Mouse (Mus musculus) hindbrain, embryonic 14.5 days (tissue): ENCODE data around the gene Opalin. TPM values are rescaled to one million over a fixed set of nuclear protein-coding genes. Genes with fewer than 3 reads are reported as not detected.
A peak's percentile ranks its signal among the peaks of the same experiment; 100 is the strongest.

Experiments used
- ATAC-seq: fragments of 200-750 bp; cut with Nextera tagmentation; 2 replicates; pipeline ENCODE4 v1.8.0; 2017; ENCODE audit warnings: moderate number of reproducible peaks, mild to moderate bottlenecking, moderate TSS enrichment, moderate library complexity; ENCODE audit not compliant: low FRiP score
- DNase-seq: peaks from one replicate; pipeline ENCODE4 v3.0.0-alpha.2; 2015; ENCODE audit warnings: low spot score
- H3K27ac ChIP-seq: fragments of 300-500 bp; sonication (generic); 2 replicates; pipeline ENCODE4 v1.5.1; 2014; ENCODE audit warnings: mild to moderate bottlenecking, moderate library complexity
- H3K27me3 ChIP-seq: fragments of 300-500 bp; sonication (generic); 2 replicates; pipeline ENCODE4 v1.6.1; 2014; ENCODE audit warnings: mild to moderate bottlenecking, low read length, mixed read lengths; ENCODE audit not compliant: control insufficient read depth, insufficient read depth
- H3K36me3 ChIP-seq: fragments of 300-500 bp; sonication (generic); replicated peaks from 2 replicates; pipeline ENCODE4 v1.6.1; 2014; ENCODE audit not compliant: control insufficient read depth, insufficient read depth
- H3K4me1 ChIP-seq: fragments of 300-500 bp; sonication (generic); replicated peaks from 2 replicates; pipeline ENCODE4 v1.6.1; 2014; ENCODE audit warnings: antibody characterized with exemption, low read length, mixed read lengths; ENCODE audit not compliant: control insufficient read depth, insufficient read depth
- H3K4me2 ChIP-seq: fragments of 300-500 bp; sonication (generic); replicated peaks from 2 replicates; pipeline ENCODE4 v1.6.1; 2014; ENCODE audit warnings: mild to moderate bottlenecking, moderate library complexity
- H3K4me3 ChIP-seq: fragments of 300-500 bp; sonication (generic); replicated peaks from 2 replicates; pipeline ENCODE4 v1.5.1; 2014; ENCODE audit warnings: mild to moderate bottlenecking, low read length
- H3K9ac ChIP-seq: fragments of 300-500 bp; sonication (generic); 2 replicates; pipeline ENCODE4 v1.6.1; 2014
- H3K9me3 ChIP-seq: fragments of 300-500 bp; sonication (generic); 2 replicates; pipeline ENCODE4 v1.6.1; 2016; ENCODE audit warnings: low read length; ENCODE audit not compliant: control insufficient read depth
- WGBS: fragments of 180-500 bp; shearing (Covaris S2); extraction: QIAGEN DNeasy Blood & Tissue Kit; methylation state at CpG from one replicate; pipeline ENCODE4 v1.1.7; 2014; 5-methylcytosine and 5-hydroxymethylcytosine counted together
- polyA plus RNA-seq: library from polyadenylated mRNA; unstranded; fragments of >200 nt; fragmentation: Nextera tagmentation; extraction: Ambion mirVana; gene quantifications from 2 replicates; pipeline ENCODE4 v1.2.1, GENCODE M21; 2014

The Opalin gene
- polyA plus RNA-seq, 1 experiment from 2014 or later, result not detected

DNA sequence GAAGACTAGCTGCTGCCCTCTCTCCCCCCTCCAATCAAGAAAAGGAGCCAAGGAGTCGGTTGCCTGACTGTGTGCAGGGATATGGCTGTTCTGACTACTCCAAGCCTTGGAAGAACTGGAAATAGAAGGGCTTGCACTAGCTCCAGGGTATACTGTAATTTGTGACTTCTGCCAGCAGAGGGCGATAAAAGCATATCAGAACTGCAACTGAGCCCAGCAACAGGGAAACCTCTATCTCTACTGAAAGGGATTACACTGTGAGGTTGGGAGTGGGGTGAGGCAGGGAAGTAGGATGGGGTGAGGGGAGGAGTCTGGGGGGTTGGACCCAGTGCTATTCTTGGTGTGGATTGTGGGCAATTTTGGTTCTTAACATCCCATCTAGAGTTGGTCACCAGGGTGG lies 9.8 kb upstream of the Opalin start:
- no peak overlapping the region for H3K4me2 ChIP-seq
- ATAC-seq (peak; percentile 66), DNase-seq (peak; percentile 91)
- H3K27ac ChIP-seq, result no peak overlapping the region
- H3K9ac ChIP-seq, result no peak overlapping the region
- H3K9me3 ChIP-seq, result no peaks in the 10 kb centered on the region
- 7% methylated on average over 2 of the region's 2 CpGs for WGBS
- H3K36me3 ChIP-seq, result no peaks in the 10 kb centered on the region
- no peak overlapping the region for H3K4me3 ChIP-seq
- no peaks in the 10 kb centered on the region; the same call in 1 of the 2 replicates for H3K27me3 ChIP-seq
- H3K4me1 ChIP-seq, result peaks cover 10% of the 10 kb centered on the region

DNA sequence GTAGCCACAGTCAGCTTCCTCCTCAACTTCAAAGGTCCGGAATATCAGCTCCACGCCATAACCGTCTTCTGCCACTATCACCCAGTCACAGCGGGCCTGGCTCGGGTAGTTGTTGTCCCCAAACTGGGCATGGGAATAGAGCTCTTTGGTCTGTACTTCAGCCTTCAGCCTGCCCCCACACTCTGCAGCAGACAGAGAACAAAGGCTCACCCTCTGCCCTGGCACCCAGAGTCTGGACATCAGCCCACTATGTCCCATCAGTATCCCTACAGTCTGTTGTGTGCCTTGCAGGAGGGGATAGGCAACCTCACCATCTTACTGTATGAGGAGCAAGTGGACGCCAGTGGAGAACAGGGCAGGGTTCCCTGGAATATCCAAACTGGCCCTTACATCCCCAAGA lies 9.4 kb upstream of the Opalin start:
- H3K9ac ChIP-seq, result no peak overlapping the region
- ATAC-seq (no peak), DNase-seq (no peak)
- H3K4me2 ChIP-seq, result no peak overlapping the region
- H3K9me3 ChIP-seq, result no peaks in the 10 kb centered on the region
- H3K36me3 ChIP-seq, result no peaks in the 10 kb centered on the region
- H3K4me3 ChIP-seq, result no peak overlapping the region
- H3K27me3 ChIP-seq, result no peaks in the 10 kb centered on the region; the same call in 1 of the 2 replicates
- no peak overlapping the region for H3K27ac ChIP-seq
- 90% methylated on average over 6 of the region's 6 CpGs for WGBS
- peaks cover 14% of the 10 kb centered on the region for H3K4me1 ChIP-seq

GRCm38 (mm10) chr19:41083646-41084045 lies 6.7 kb upstream of the Opalin start:
- Histone ChIP-seq H3K4me1 (peaks cover 14% of the 10 kb centered on the region), H3K36me3 (no peaks in the 10 kb centered on the region), H3K4me3 (no peak overlapping the region), H3K27me3 (no peaks in the 10 kb centered on the region; the same call in 1 of the 2 replicates), H3K9ac (no peak overlapping the region), H3K9me3 (no peaks in the 10 kb centered on the region), H3K27ac (no peak overlapping the region), H3K4me2 (no peak overlapping the region)
- WGBS, result 90% methylated on average over 14 of the region's 14 CpGs
- no peak for DNase-seq
- ATAC-seq, result no peak

- DNase-seq (no peak), ATAC-seq (peak; percentile 64; the same call in 1 of the 2 replicates)
- Histone ChIP-seq H3K9ac (no peak overlapping the region), H3K27ac (peak overlapping the region; percentile 34; the same call in 1 of the 2 replicates), H3K27me3 (no peaks in the 10 kb centered on the region), H3K4me1 (peaks cover 10% of the 10 kb centered on the region), H3K4me2 (no peak overlapping the region), H3K36me3 (no peaks in the 10 kb centered on the region), H3K4me3 (no peak overlapping the region), H3K9me3 (no peaks in the 10 kb centered on the region)
- 15% methylated on average over 3 of the region's 3 CpGs for WGBS
These were observed 4.7 kb upstream of the Opalin start for GRCm38 (mm10) chr19:41081589-41081988.

DNA sequence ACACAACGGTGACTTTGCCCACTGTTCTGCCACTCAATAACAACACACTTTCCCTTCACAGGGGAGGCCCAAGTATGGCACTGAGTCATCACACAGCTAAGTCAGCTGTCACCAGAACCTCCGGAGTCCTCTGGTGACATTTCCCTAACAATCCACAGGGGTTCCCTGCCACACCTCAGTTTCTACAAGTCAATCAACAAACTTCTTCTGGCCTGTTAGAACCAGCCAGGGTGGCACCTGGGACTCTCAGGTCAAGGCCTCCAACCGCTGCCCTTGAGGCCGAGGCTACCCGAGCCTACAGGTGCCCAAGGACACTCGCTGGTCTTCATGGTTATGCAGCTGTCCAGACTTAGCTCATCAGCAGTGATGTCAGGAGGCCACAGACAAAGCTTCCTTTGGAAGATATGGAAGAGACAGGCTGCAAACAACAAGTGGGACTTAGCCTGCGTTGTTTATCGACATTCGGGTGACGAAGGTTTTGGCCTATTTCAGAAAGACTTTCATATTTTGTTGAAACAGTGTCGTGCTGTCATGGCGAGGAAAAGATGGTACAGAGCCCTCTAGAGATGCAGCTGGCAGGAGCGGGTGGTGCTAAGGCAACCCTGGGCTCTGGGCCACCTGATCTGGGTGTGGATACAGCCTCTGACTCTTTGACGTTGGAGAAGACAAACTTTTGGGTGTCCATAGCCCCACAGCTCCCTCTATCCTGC lies 3.0 kb downstream of the Opalin start:
- H3K27ac ChIP-seq, result no peak overlapping the region
- no peaks in the 10 kb centered on the region for H3K4me1 ChIP-seq
- H3K27me3 ChIP-seq, result no peaks in the 10 kb centered on the region
- H3K4me2 ChIP-seq, result no peak overlapping the region
- H3K9ac ChIP-seq, result no peak overlapping the region
- no peak overlapping the region for H3K4me3 ChIP-seq
- WGBS, result 92% methylated on average over 14 of the region's 14 CpGs
- H3K36me3 ChIP-seq, result no peaks in the 10 kb centered on the region
- DNase-seq (no peak), ATAC-seq (no peak)
- no peaks in the 10 kb centered on the region for H3K9me3 ChIP-seq

- Histone ChIP-seq H3K9ac (no peak overlapping the region), H3K9me3 (no peaks in the 10 kb centered on the region), H3K27me3 (no peaks in the 10 kb centered on the region), H3K4me2 (no peak overlapping the region), H3K27ac (no peak overlapping the region), H3K4me1 (no peaks in the 10 kb centered on the region), H3K36me3 (no peaks in the 10 kb centered on the region), H3K4me3 (no peak overlapping the region)
- 3% methylated on average over 8 of the region's 8 CpGs for WGBS
- peak; percentile 46; the same call in 1 of the 2 replicates for ATAC-seq
- peak; percentile 90 for DNase-seq
These were observed 5.4 kb downstream of the Opalin start for GRCm38 (mm10) chr19:41071500-41071899.

- no peaks in the 10 kb centered on the region for H3K27me3 ChIP-seq
- ATAC-seq, result no peak
- H3K9me3 ChIP-seq, result no peaks in the 10 kb centered on the region
- H3K4me1 ChIP-seq, result no peaks in the 10 kb centered on the region
- DNase-seq, result no peak
- H3K27ac ChIP-seq, result no peak overlapping the region
- no peak overlapping the region for H3K4me2 ChIP-seq
- 67% methylated on average over 4 of the region's 4 CpGs for WGBS
- H3K36me3 ChIP-seq, result no peaks in the 10 kb centered on the region
- no peak overlapping the region for H3K9ac ChIP-seq
- H3K4me3 ChIP-seq, result no peak overlapping the region
These were observed 22.2 kb downstream of the Opalin start for GRCm38 (mm10) chr19:41054702-41055101.

DNA sequence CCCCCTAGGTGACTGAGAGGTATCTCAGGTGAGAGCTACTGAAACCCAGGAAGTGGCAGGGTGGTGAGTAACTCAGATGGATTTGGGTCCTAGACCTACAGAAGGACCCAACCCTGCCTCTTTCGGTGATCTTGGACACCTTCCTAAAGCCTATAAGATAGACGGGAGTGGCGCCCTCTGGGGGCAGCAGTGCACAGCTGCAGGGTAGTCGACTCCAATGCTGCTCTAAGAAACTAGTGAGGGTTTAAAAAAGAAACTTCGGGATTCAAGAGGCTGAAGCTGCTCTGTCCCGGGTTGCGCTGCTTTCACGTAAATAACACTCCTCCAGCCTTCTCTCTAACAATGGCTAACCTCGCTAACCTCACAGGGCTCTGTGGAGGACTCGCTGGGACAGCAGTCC lies 23.4 kb downstream of the Opalin start:
- no peaks in the 10 kb centered on the region for H3K4me1 ChIP-seq
- H3K27me3 ChIP-seq, result no peaks in the 10 kb centered on the region
- no peaks in the 10 kb centered on the region for H3K36me3 ChIP-seq
- DNase-seq (peak; percentile 28), ATAC-seq (no peak)
- H3K9ac ChIP-seq, result no peak overlapping the region
- no peaks in the 10 kb centered on the region for H3K9me3 ChIP-seq
- no peak overlapping the region for H3K27ac ChIP-seq
- H3K4me3 ChIP-seq, result no peak overlapping the region
- H3K4me2 ChIP-seq, result no peak overlapping the region
- WGBS, result 39% methylated on average over 10 of the region's 10 CpGs

GRCm38 (mm10) chr19:41052247-41052646 lies 24.7 kb downstream of the Opalin start:
- no peak overlapping the region for H3K4me3 ChIP-seq
- no peaks in the 10 kb centered on the region for H3K27me3 ChIP-seq
- H3K9me3 ChIP-seq, result no peaks in the 10 kb centered on the region
- no peaks in the 10 kb centered on the region for H3K4me1 ChIP-seq
- no peaks in the 10 kb centered on the region for H3K36me3 ChIP-seq
- ATAC-seq, result no peak
- no peak overlapping the region for H3K27ac ChIP-seq
- WGBS, result 59% methylated on average over 5 of the region's 5 CpGs
- no peak overlapping the region for H3K9ac ChIP-seq
- DNase-seq, result no peak
- H3K4me2 ChIP-seq, result no peak overlapping the region

DNA sequence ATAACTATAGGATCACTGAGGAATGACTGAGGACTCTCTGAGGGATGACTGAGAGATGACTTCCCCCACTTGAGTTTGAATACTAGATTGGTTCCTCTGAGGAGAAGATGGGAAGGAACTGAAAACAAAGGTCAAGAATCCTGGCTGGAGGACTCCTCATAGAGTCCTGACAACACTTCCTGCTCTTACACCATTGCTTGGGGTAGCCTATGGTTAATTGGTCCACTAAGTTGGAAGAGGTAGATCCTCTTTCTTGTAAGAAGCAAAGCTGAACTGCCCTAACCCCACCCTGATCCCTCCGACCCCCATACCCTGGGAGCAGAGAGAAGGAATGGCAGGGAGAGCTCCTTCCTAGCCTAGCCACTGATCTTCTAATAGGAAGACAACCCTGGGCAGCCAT lies 25.2 kb downstream of the Opalin start:
- no peaks in the 10 kb centered on the region for H3K27me3 ChIP-seq
- H3K9me3 ChIP-seq, result no peaks in the 10 kb centered on the region
- H3K27ac ChIP-seq, result no peak overlapping the region
- WGBS, result 88% methylated on average over 1 of the region's 1 CpGs
- H3K36me3 ChIP-seq, result no peaks in the 10 kb centered on the region
- H3K4me2 ChIP-seq, result no peak overlapping the region
- DNase-seq (no peak), ATAC-seq (no peak)
- no peak overlapping the region for H3K4me3 ChIP-seq
- H3K9ac ChIP-seq, result no peak overlapping the region
- no peaks in the 10 kb centered on the region for H3K4me1 ChIP-seq
